Mouse (Mus musculus): ENCODE measurements around the gene Il10ra. TPM values are rescaled to one million over a fixed set of nuclear protein-coding genes. Genes with fewer than 3 reads are reported as not detected.

The Il10ra gene
- polyA plus RNA-seq, 1 experiment from 2014 or later = 1.4 TPM

GRCm38 (mm10) chr9:45254605-45255004 is 14.3 kb downstream of the Il10ra start:
- WGBS = 57% methylated on average over 4 of the region's 4 CpGs
- no peak overlapping the region for H3K9ac ChIP-seq

GRCm38 (mm10) chr9:45254021-45254420 is 14.9 kb downstream of the Il10ra start:
- WGBS = 38% methylated on average over 6 of the region's 6 CpGs

More at GRCm38 (mm10) chr9:45254605-45255004, 14.3 kb downstream of the Il10ra start:
- Histone ChIP-seq H3K9me3 (no peaks in the 10 kb centered on the region), H3K4me1 (replicated peaks) (no peaks in the 10 kb centered on the region), H3K27ac (no peak overlapping the region), H3K27me3 (replicated peaks) (no peaks in the 10 kb centered on the region), H3K36me3 (no peaks in the 10 kb centered on the region), H3K4me3 (replicated peaks) (no peak overlapping the region), H3K4me2 (replicated peaks) (no peak overlapping the region)
- no peak for ATAC-seq

GRCm38 (mm10) chr9:45252395-45252794 is 16.6 kb downstream of the Il10ra start:
- no peak overlapping the region for H3K27ac ChIP-seq
- ATAC-seq = no peak
- 67% methylated on average over 6 of the region's 6 CpGs for WGBS

More at GRCm38 (mm10) chr9:45254021-45254420, 14.9 kb downstream of the Il10ra start:
- Histone ChIP-seq H3K4me2 (replicated peaks) (no peak overlapping the region), H3K4me3 (replicated peaks) (no peak overlapping the region), H3K9me3 (no peaks in the 10 kb centered on the region), H3K27me3 (replicated peaks) (no peaks in the 10 kb centered on the region), H3K9ac (no peak overlapping the region), H3K27ac (no peak overlapping the region), H3K36me3 (no peaks in the 10 kb centered on the region), H3K4me1 (replicated peaks) (no peaks in the 10 kb centered on the region)
- ATAC-seq = no peak

GRCm38 (mm10) chr9:45251990-45252389 is 17.0 kb downstream of the Il10ra start:
- no peaks in the 10 kb centered on the region for H3K9me3 ChIP-seq
- ATAC-seq = no peak
- H3K9ac ChIP-seq = no peak overlapping the region
- no peaks in the 10 kb centered on the region for H3K36me3 ChIP-seq
- H3K27ac ChIP-seq = no peak overlapping the region
- no peaks in the 10 kb centered on the region for H3K27me3 ChIP-seq (replicated peaks)
- no peak overlapping the region for H3K4me3 ChIP-seq (replicated peaks)
- H3K4me2 ChIP-seq (replicated peaks) = no peak overlapping the region
- no peaks in the 10 kb centered on the region for H3K4me1 ChIP-seq (replicated peaks)
- 72% methylated on average over 4 of the region's 4 CpGs for WGBS

More at GRCm38 (mm10) chr9:45252395-45252794, 16.6 kb downstream of the Il10ra start:
- Histone ChIP-seq H3K4me2 (replicated peaks) (no peak overlapping the region), H3K4me1 (replicated peaks) (no peaks in the 10 kb centered on the region), H3K4me3 (replicated peaks) (no peak overlapping the region), H3K9ac (no peak overlapping the region), H3K27me3 (replicated peaks) (no peaks in the 10 kb centered on the region), H3K9me3 (no peaks in the 10 kb centered on the region), H3K36me3 (no peaks in the 10 kb centered on the region)

- Histone ChIP-seq H3K4me1 (replicated peaks) (no peaks in the 10 kb centered on the region), H3K9me3 (no peaks in the 10 kb centered on the region), H3K27me3 (replicated peaks) (no peaks in the 10 kb centered on the region), H3K27ac (no peak overlapping the region), H3K36me3 (no peaks in the 10 kb centered on the region), H3K9ac (no peak overlapping the region), H3K4me2 (replicated peaks) (no peak overlapping the region), H3K4me3 (replicated peaks) (no peak overlapping the region)
- no peak for ATAC-seq
- 70% methylated on average over 3 of the region's 3 CpGs for WGBS
These were observed 17.7 kb downstream of the Il10ra start for GRCm38 (mm10) chr9:45251281-45251680.

GRCm38 (mm10) chr9:45250306-45250705 is 18.6 kb downstream of the Il10ra start:
- 76% methylated on average over 7 of the region's 7 CpGs for WGBS
- H3K36me3 ChIP-seq = no peaks in the 10 kb centered on the region
- H3K4me1 ChIP-seq (replicated peaks) = no peaks in the 10 kb centered on the region
- no peaks in the 10 kb centered on the region for H3K9me3 ChIP-seq
- no peak overlapping the region for H3K4me3 ChIP-seq (replicated peaks)
- H3K4me2 ChIP-seq (replicated peaks) = no peak overlapping the region
- no peak overlapping the region for H3K27ac ChIP-seq
- ATAC-seq = no peak
- H3K9ac ChIP-seq = no peak overlapping the region
- H3K27me3 ChIP-seq (replicated peaks) = no peaks in the 10 kb centered on the region

- H3K27ac ChIP-seq = no peak overlapping the region
- H3K4me3 ChIP-seq (replicated peaks) = no peak overlapping the region
- no peak overlapping the region for H3K9ac ChIP-seq
- no peak overlapping the region for H3K4me2 ChIP-seq (replicated peaks)
- no peaks in the 10 kb centered on the region for H3K27me3 ChIP-seq (replicated peaks)
- 65% methylated on average over 2 of the region's 2 CpGs for WGBS
- no peaks in the 10 kb centered on the region for H3K4me1 ChIP-seq (replicated peaks)
- no peaks in the 10 kb centered on the region for H3K9me3 ChIP-seq
- no peak for ATAC-seq
- H3K36me3 ChIP-seq = no peaks in the 10 kb centered on the region
These were observed 21.4 kb downstream of the Il10ra start for GRCm38 (mm10) chr9:45247536-45247935.

- ATAC-seq = no peak
- H3K9me3 ChIP-seq = no peaks in the 10 kb centered on the region
- H3K36me3 ChIP-seq = no peaks in the 10 kb centered on the region
- no peak overlapping the region for H3K9ac ChIP-seq
- 86% methylated on average over 6 of the region's 6 CpGs for WGBS
- H3K27me3 ChIP-seq (replicated peaks) = no peaks in the 10 kb centered on the region
- no peak overlapping the region for H3K4me3 ChIP-seq (replicated peaks)
- no peak overlapping the region for H3K4me2 ChIP-seq (replicated peaks)
- no peaks in the 10 kb centered on the region for H3K4me1 ChIP-seq (replicated peaks)
- H3K27ac ChIP-seq = no peak overlapping the region
These were observed 22.9 kb downstream of the Il10ra start for GRCm38 (mm10) chr9:45246060-45246459.

- no peak overlapping the region for H3K4me3 ChIP-seq (replicated peaks)
- H3K9me3 ChIP-seq = no peaks in the 10 kb centered on the region
- ATAC-seq = no peak
- no peaks in the 10 kb centered on the region for H3K4me1 ChIP-seq (replicated peaks)
- no peak overlapping the region for H3K9ac ChIP-seq
- no peaks in the 10 kb centered on the region for H3K27me3 ChIP-seq (replicated peaks)
- H3K27ac ChIP-seq = no peak overlapping the region
- H3K4me2 ChIP-seq (replicated peaks) = no peak overlapping the region
- H3K36me3 ChIP-seq = no peaks in the 10 kb centered on the region
- 84% methylated on average over 1 of the region's 1 CpGs for WGBS
These were observed 23.5 kb downstream of the Il10ra start for GRCm38 (mm10) chr9:45245432-45245831.

GRCm38 (mm10) chr9:45241397-45241796 is 27.6 kb downstream of the Il10ra start:
- Histone ChIP-seq H3K4me3 (replicated peaks) (no peak overlapping the region), H3K27ac (no peak overlapping the region), H3K9ac (no peak overlapping the region), H3K36me3 (no peaks in the 10 kb centered on the region), H3K27me3 (replicated peaks) (no peaks in the 10 kb centered on the region), H3K4me2 (replicated peaks) (no peak overlapping the region), H3K4me1 (replicated peaks) (no peaks in the 10 kb centered on the region), H3K9me3 (no peaks in the 10 kb centered on the region)
- WGBS = 82% methylated on average over 5 of the region's 5 CpGs
- no peak for ATAC-seq

- ATAC-seq = no peak
- WGBS = 49% methylated on average over 7 of the region's 7 CpGs
- H3K4me1 ChIP-seq (replicated peaks) = no peaks in the 10 kb centered on the region
- H3K27me3 ChIP-seq (replicated peaks) = no peaks in the 10 kb centered on the region
- H3K4me3 ChIP-seq (replicated peaks) = no peak overlapping the region
- no peak overlapping the region for H3K27ac ChIP-seq
- no peak overlapping the region for H3K4me2 ChIP-seq (replicated peaks)
- H3K9me3 ChIP-seq = no peaks in the 10 kb centered on the region
- no peak overlapping the region for H3K9ac ChIP-seq
- H3K36me3 ChIP-seq = no peaks in the 10 kb centered on the region
These were observed 32.2 kb downstream of the Il10ra start for GRCm38 (mm10) chr9:45236744-45237143.

- no peak for ATAC-seq
- WGBS = 48% methylated on average over 6 of the region's 6 CpGs
These were observed 33.2 kb downstream of the Il10ra start for GRCm38 (mm10) chr9:45235668-45236227.

GRCm38 (mm10) chr9:45229359-45229758 is 39.6 kb downstream of the Il10ra start:
- no peaks in the 10 kb centered on the region for H3K36me3 ChIP-seq
- no peak overlapping the region for H3K4me2 ChIP-seq (replicated peaks)
- H3K27ac ChIP-seq = no peak overlapping the region
- H3K4me3 ChIP-seq (replicated peaks) = no peak overlapping the region
- no peak for ATAC-seq
- no peaks in the 10 kb centered on the region for H3K9me3 ChIP-seq
- H3K27me3 ChIP-seq (replicated peaks) = no peaks in the 10 kb centered on the region
- H3K4me1 ChIP-seq (replicated peaks) = no peaks in the 10 kb centered on the region
- H3K9ac ChIP-seq = no peak overlapping the region
- WGBS = 68% methylated on average over 8 of the region's 8 CpGs

More at GRCm38 (mm10) chr9:45235668-45236227, 33.2 kb downstream of the Il10ra start:
- Histone ChIP-seq H3K36me3 (no peaks in the 10 kb centered on the region), H3K27me3 (replicated peaks) (no peaks in the 10 kb centered on the region), H3K9me3 (no peaks in the 10 kb centered on the region), H3K9ac (no peak overlapping the region), H3K27ac (no peak overlapping the region), H3K4me1 (replicated peaks) (no peaks in the 10 kb centered on the region), H3K4me2 (replicated peaks) (no peak overlapping the region), H3K4me3 (replicated peaks) (no peak overlapping the region)
